Mouse (Mus musculus): ENCODE data around the gene Zfp618.

DNA sequence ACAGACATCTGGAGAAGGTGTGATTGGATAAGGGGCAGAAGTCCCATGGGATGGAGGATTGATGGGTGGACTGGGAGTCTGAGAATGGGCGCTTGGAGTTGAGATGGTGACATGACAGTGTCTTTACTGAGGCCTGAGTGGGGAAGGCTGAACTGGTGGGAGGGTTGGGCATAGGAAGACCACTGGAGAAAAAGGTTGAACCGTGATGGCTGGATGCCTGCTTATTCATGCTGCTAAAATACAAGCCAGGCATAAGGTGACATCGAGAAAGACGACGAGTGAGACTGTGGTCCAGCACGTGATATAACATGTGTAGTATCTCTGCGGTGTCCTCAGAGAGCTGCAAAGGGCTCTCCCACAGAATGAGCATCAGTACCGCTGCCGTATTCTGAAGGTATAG, 59.9 kb downstream of the Zfp618 start:
- TF ChIP-seq CTCF (IDR thresholded peaks at IDR 0.05; ENCODE audit: borderline replicate concordance, insufficient read depth, low read length) (no peak), POLR2A (IDR thresholded peaks at IDR 0.05; ENCODE audit: low read depth, low read length) (no peak)

All from embryonic fibroblast, embryonic 13.5 days (primary cell).